11 mouse cellular contexts compared by ENCODE assay signal in genomic region chr4:8398969-8399368, GRCm38 (mm10).
A peak's percentile ranks its signal among the peaks of the same experiment; 100 is the strongest.
DNase-seq lines count a peak whose midpoint lies in the region; ATAC-seq and TF ChIP-seq lines count a peak whose summit lies in the region.
"Had no signal": no experiment of that assay in that cellular context is flagged by ENCODE, and none has a peak within 500 bp of the region (broad histone marks: within the 10 kb centered on the region; RNA-seq: fewer than 3 reads in every experiment).

No protein-coding gene starts in this region.

- WGBS in lung, embryonic 14.5 days, result 38% methylated on average over 4 of the region's 4 CpGs

- no peaks in the 10 kb centered on the region for H3K27me3 ChIP-seq in lung, embryonic 14.5 days (ENCODE audit: insufficient read depth, low read length)
- H3K27me3 ChIP-seq: embryonic facial prominence, embryonic 12.5 days had no signal

- peak; percentile 99 for ATAC-seq in lung, embryonic 14.5 days (ENCODE audit: insufficient read depth)

- H3K27ac ChIP-seq in lung, embryonic 14.5 days (ENCODE audit: low read depth), result no peak overlapping the region
- no peak overlapping the region for H3K27ac ChIP-seq in left cerebral cortex, adult 2 months
- H3K27ac ChIP-seq: embryonic facial prominence, embryonic 12.5 days had no signal

- no peak overlapping the region for H3K4me2 ChIP-seq in lung, embryonic 14.5 days
- H3K4me2 ChIP-seq: embryonic facial prominence, embryonic 12.5 days had no signal

- peaks cover 6% of the 10 kb centered on the region; the same call in 1 of the 2 replicates for H3K4me1 ChIP-seq in lung, embryonic 14.5 days (ENCODE audit: insufficient read depth)
- H3K4me1 ChIP-seq: embryonic facial prominence, embryonic 12.5 days had no signal

- DNase-seq in adrenal gland, postnatal 10 days, result peak; percentile 76
- no peak for DNase-seq in adrenal gland, adult 18-20 months (ENCODE audit: low spot score in 2 of 2)
- peak; percentile 73 for DNase-seq in lung, embryonic 14.5 days
- no peak for DNase-seq in lung, postnatal 14 days
- DNase-seq in cerebellum, adult 9-11 months, result peak; percentile 56
- DNase-seq in neural tube, embryonic 10.5 days (ENCODE audit: extremely low spot score, low spot score), result peak; percentile 13
- DNase-seq in left cerebral cortex, adult 2 months (ENCODE audit: extremely low spot score in 1 of 2, low spot score in 2 of 2), result no peak
- DNase-seq in gastrocnemius, postnatal 36 days, result no peak
- DNase-seq: gastrocnemius, postnatal 14 days; kidney, adult 8-10 months had no signal

- no peak overlapping the region for H3K9ac ChIP-seq in lung, embryonic 14.5 days
- H3K9ac ChIP-seq: embryonic facial prominence, embryonic 12.5 days had no signal

- H3K36me3 ChIP-seq in lung, embryonic 14.5 days (ENCODE audit: insufficient read depth), result no peaks in the 10 kb centered on the region
- H3K36me3 ChIP-seq: embryonic facial prominence, embryonic 12.5 days had no signal

- TF ChIP-seq CTCF in lung, embryonic 14.5 days (IDR thresholded peaks at IDR 0.05; ENCODE audit: low read depth), result 0 out of 2 replicates have a peak, but pooled peaks have one; percentile 20
- no peak for TF ChIP-seq CTCF in left cerebral cortex, adult 2 months (IDR thresholded peaks at IDR 0.05)

- no peaks in the 10 kb centered on the region for H3K9me3 ChIP-seq in lung, embryonic 14.5 days (ENCODE audit: low read depth, low read length)
- H3K9me3 ChIP-seq: embryonic facial prominence, embryonic 12.5 days had no signal

- intact Hi-C loops in left cerebral cortex, adult 2 months (cut with DNase I), result no loop called here
- intact Hi-C loops in gastrocnemius, postnatal 36 days (cut with DNase I), result no loop called here

- H3K4me3 ChIP-seq in lung, embryonic 14.5 days (ENCODE audit: low read depth, low read length), result no peak overlapping the region
- no peak overlapping the region for H3K4me3 ChIP-seq in left cerebral cortex, adult 2 months
- H3K4me3 ChIP-seq: embryonic facial prominence, embryonic 12.5 days had no signal

Comparison
In these comparisons a context has a peak if more than half of its experiments do, and no peak if none do; other contexts are left out.
1. DNase-seq: peak in adrenal gland, postnatal 10 days (single experiment), lung, embryonic 14.5 days (single experiment), cerebellum, adult 9-11 months (single experiment) and neural tube, embryonic 10.5 days (single experiment); none in adrenal gland, adult 18-20 months (0 of 2), lung, postnatal 14 days (single experiment), left cerebral cortex, adult 2 months (0 of 2) and gastrocnemius, postnatal 36 days (0 of 2).